Mouse (Mus musculus) thymus, postnatal 4 days (tissue): ENCODE data around the gene Homer2.
A peak's percentile ranks its signal among the peaks of the same experiment; 100 is the strongest.

Experiments
- DNase-seq: peaks from one replicate; pipeline ENCODE4 v3.0.0; 2021

Gene Homer2

GRCm38 (mm10) chr7:81647959-81648358 lies 59.4 kb downstream of the Homer2 start:
- no peak for DNase-seq

GRCm38 (mm10) chr7:81644551-81645235 lies 62.6 kb downstream of the Homer2 start:
- no peak for DNase-seq

- no peak for DNase-seq
Observed at GRCm38 (mm10) chr7:81641101-81641500, 66.2 kb downstream of the Homer2 start.

- DNase-seq = no peak
Observed at GRCm38 (mm10) chr7:81632586-81632985, 74.7 kb downstream of the Homer2 start.

GRCm38 (mm10) chr7:81631261-81631660 lies 76.1 kb downstream of the Homer2 start:
- no peak for DNase-seq

- peak; percentile 67 for DNase-seq
Observed at GRCm38 (mm10) chr7:81626460-81626859, 80.9 kb downstream of the Homer2 start.

- DNase-seq = no peak
Observed at GRCm38 (mm10) chr7:81623767-81624166, 83.6 kb downstream of the Homer2 start.

GRCm38 (mm10) chr7:81622793-81623192 lies 84.5 kb downstream of the Homer2 start:
- no peak for DNase-seq

- no peak for DNase-seq
Observed at GRCm38 (mm10) chr7:81615031-81615430, 92.3 kb downstream of the Homer2 start.

GRCm38 (mm10) chr7:81612856-81613635 lies 94.3 kb downstream of the Homer2 start:
- DNase-seq = no peak

- DNase-seq = peak; percentile 67
Observed at GRCm38 (mm10) chr7:81610125-81610524, 97.2 kb downstream of the Homer2 start.

GRCm38 (mm10) chr7:81606452-81606851 lies 100.9 kb downstream of the Homer2 start:
- no peak for DNase-seq

- no peak for DNase-seq
Observed at GRCm38 (mm10) chr7:81605489-81605888, 101.8 kb downstream of the Homer2 start.

GRCm38 (mm10) chr7:81604991-81605390 lies 102.3 kb downstream of the Homer2 start:
- no peak for DNase-seq

- no peak for DNase-seq
Observed at GRCm38 (mm10) chr7:81599379-81600280, 107.7 kb downstream of the Homer2 start.

- DNase-seq = no peak
Observed at GRCm38 (mm10) chr7:81597660-81598059, 109.7 kb downstream of the Homer2 start.

GRCm38 (mm10) chr7:81596086-81596485 lies 111.2 kb downstream of the Homer2 start:
- no peak for DNase-seq

GRCm38 (mm10) chr7:81595056-81595455 lies 112.3 kb downstream of the Homer2 start:
- no peak for DNase-seq

GRCm38 (mm10) chr7:81593387-81593786 lies 113.9 kb downstream of the Homer2 start:
- no peak for DNase-seq

GRCm38 (mm10) chr7:81592686-81593085 lies 114.6 kb downstream of the Homer2 start:
- no peak for DNase-seq

GRCm38 (mm10) chr7:81587238-81587637 lies 120.1 kb downstream of the Homer2 start:
- no peak for DNase-seq

- no peak for DNase-seq
Observed at GRCm38 (mm10) chr7:81585326-81585725, 122.0 kb downstream of the Homer2 start.

- DNase-seq = no peak
Observed at GRCm38 (mm10) chr7:81583512-81583911, 123.8 kb downstream of the Homer2 start.
